Mouse (Mus musculus): ENCODE data around the gene Olfr1214.

- TF ChIP-seq GATA1 (IDR thresholded peaks at IDR 0.05; ENCODE audit: borderline replicate concordance, low read length) (no peak), FLI1 (IDR thresholded peaks at IDR 0.05; ENCODE audit: low read length) (no peak)
These were observed 39.5 kb upstream of the Olfr1214 start, which contains the start of gene Olfr1217 for GRCm38 (mm10) chr2:89031965-89032364.
